Mouse (Mus musculus): ENCODE data around the gene Tssk1. TPM values are rescaled to one million over a fixed set of nuclear protein-coding genes. Genes with fewer than 3 reads are reported as not detected.

The Tssk1 gene
- polyA plus RNA-seq, 1 experiment from 2014 or later, result 0.13 TPM

DNA sequence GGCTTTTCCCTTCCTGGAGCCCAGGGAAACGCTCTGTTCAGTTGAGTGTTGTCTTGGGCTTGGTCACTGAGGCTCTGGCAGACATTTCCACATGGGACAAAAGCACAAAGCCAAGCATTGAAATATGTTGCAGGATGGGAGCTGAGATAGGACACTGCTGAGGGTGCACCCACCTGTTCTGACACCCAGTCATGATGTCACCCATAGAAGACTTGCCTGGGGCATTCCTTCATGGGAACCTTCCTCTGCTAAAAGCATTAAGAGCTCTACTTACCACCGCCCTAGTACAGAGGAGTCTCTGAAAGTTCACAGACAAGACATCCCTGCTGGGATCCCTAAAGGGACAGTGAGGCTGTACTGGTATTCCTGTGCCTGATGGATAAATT, 3.7 kb upstream of the Tssk1 start:
- Histone ChIP-seq H3K9ac (peak overlapping the region; percentile 98), H3K27ac (no peak overlapping the region), H3K4me1 (replicated peaks; ENCODE audit: control insufficient read depth, insufficient read depth, low read length) (peaks cover 31% of the 10 kb centered on the region), H3K9me3 (ENCODE audit: control insufficient read depth, low read length) (no peaks in the 10 kb centered on the region), H3K4me3 (replicated peaks; ENCODE audit: low read length) (peak overlapping the region; percentile 88), H3K4me2 (replicated peaks) (peak overlapping the region; percentile 92), H3K27me3 (ENCODE audit: control insufficient read depth, insufficient read depth, low read length) (no peaks in the 10 kb centered on the region), H3K36me3 (replicated peaks; ENCODE audit: control insufficient read depth, insufficient read depth) (no peaks in the 10 kb centered on the region)
- no peak for DNase-seq (ENCODE audit: low spot score)
- 45% methylated on average over 2 of the region's 2 CpGs for WGBS
- no peak for ATAC-seq (ENCODE audit: low FRiP score)

DNA sequence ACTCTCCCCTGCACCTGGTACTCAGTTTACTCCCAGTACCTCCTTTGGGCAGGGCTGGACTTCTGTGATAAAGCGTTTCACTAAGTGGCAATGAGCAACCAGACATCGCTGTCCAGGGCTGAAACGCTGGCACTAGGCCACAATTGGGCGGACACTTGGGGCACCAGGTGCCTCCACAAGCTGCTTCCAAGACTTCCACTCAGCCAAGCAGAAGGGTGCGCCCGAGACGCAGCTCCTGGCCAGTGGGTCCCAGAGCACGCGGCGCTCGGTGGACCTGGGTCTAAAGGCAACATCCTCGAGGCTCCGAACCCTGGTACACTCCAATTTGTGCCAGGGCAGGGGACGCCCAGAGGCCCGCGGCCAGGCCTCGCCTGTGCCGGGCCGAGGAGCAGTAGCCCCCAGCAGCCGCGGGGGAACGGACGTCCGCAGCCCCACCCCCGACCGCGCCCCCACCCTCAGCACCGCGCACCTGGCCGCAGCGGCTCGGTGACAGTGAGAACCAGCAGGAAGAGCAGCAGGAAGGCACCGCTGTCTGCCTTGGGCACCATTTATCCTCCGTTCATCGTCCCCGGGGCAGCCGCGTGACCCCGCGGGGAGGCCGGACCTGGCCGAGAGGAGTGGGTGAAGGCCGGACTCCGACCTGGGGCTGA, 3.0 kb upstream of the Tssk1 start:
- H3K4me1 ChIP-seq (replicated peaks; ENCODE audit: control insufficient read depth, insufficient read depth, low read length), result peaks cover 25% of the 10 kb centered on the region
- DNase-seq (ENCODE audit: low spot score) (peak; percentile 55), ATAC-seq (ENCODE audit: low FRiP score) (peak; percentile 69)
- no peaks in the 10 kb centered on the region for H3K9me3 ChIP-seq (ENCODE audit: control insufficient read depth, low read length)
- peak overlapping the region; percentile 88 for H3K4me3 ChIP-seq (replicated peaks; ENCODE audit: low read length)
- H3K27me3 ChIP-seq (ENCODE audit: control insufficient read depth, insufficient read depth, low read length), result no peaks in the 10 kb centered on the region
- H3K4me2 ChIP-seq (replicated peaks), result peak overlapping the region; percentile 92
- 0% methylated on average over 44 of the region's 44 CpGs for WGBS
- H3K27ac ChIP-seq, result peak overlapping the region; percentile 96
- peak overlapping the region; percentile 98 for H3K9ac ChIP-seq
- no peaks in the 10 kb centered on the region for H3K36me3 ChIP-seq (replicated peaks; ENCODE audit: control insufficient read depth, insufficient read depth)

DNA sequence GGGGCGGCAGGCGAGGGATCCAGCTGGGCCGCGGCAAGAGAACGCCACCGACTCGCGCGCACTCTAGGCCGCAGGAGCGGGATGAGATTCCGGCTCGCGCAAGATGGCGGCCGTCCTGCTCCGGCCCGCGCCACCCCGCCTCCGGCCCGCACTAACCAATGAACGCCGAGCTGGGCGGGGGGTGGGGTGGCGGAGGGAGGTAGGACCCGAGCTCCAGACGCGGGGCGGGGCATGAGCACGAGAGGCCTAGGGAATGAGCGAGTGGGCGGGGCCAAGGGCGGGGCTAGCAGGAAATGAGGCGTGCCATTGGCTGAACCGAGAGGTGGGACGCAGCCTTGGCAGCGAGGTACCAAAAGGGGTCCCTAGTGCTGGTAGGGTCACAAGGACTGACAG, 2.5 kb upstream of the Tssk1 start, which contains the start of gene Gm20518:
TSS of gene Gm20518 (minus strand) at position 105 of the 393 bp plus-strand sequence.
- peak; percentile 99 for DNase-seq (ENCODE audit: low spot score)
- Histone ChIP-seq H3K27ac (peak within 1 kb of the TSS; percentile 96), H3K4me3 (replicated peaks; ENCODE audit: low read length) (peak within 1 kb of the TSS; percentile 88), H3K4me2 (replicated peaks) (peak within 1 kb of the TSS; percentile 92), H3K9me3 (ENCODE audit: control insufficient read depth, low read length) (no peaks in the 10 kb centered on the region), H3K36me3 (replicated peaks; ENCODE audit: control insufficient read depth, insufficient read depth) (no peaks in the 10 kb centered on the region), H3K4me1 (replicated peaks; ENCODE audit: control insufficient read depth, insufficient read depth, low read length) (peaks cover 22% of the 10 kb centered on the region), H3K9ac (peak within 1 kb of the TSS; percentile 98), H3K27me3 (ENCODE audit: control insufficient read depth, insufficient read depth, low read length) (no peaks in the 10 kb centered on the region)
- 1% methylated on average over 35 of the region's 38 CpGs for WGBS
- peak; percentile 97 for ATAC-seq (ENCODE audit: low FRiP score)

DNA sequence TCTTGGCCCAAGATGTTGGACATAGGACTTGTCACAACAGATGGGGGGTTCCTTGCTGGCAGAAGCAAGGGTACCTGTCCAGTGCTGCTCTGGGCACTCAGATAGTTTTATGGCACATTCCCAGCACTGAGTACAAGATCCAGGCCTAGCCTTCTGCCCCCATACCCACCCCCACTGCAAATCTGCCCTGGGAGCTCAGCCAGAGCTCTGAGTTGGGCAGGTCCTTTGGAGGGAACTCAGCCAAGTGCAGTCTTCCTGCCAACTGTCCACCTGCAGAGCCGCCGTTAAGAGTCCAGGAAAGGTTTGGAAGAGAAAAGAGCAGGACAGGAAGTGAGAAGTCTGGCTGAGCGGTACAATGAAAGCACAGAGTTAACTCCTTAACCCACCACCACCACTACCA, 1.4 kb upstream of the Tssk1 start:
- ATAC-seq (ENCODE audit: low FRiP score) (no peak), DNase-seq (ENCODE audit: low spot score) (no peak)
- Histone ChIP-seq H3K36me3 (replicated peaks; ENCODE audit: control insufficient read depth, insufficient read depth) (no peaks in the 10 kb centered on the region), H3K9me3 (ENCODE audit: control insufficient read depth, low read length) (no peaks in the 10 kb centered on the region), H3K27me3 (ENCODE audit: control insufficient read depth, insufficient read depth, low read length) (no peaks in the 10 kb centered on the region), H3K4me1 (replicated peaks; ENCODE audit: control insufficient read depth, insufficient read depth, low read length) (peaks cover 22% of the 10 kb centered on the region), H3K4me3 (replicated peaks; ENCODE audit: low read length) (no peak overlapping the region), H3K9ac (no peak overlapping the region), H3K4me2 (replicated peaks) (peak overlapping the region; percentile 68; the same call in 1 of the 2 replicates), H3K27ac (no peak overlapping the region)
- WGBS, result 66% methylated on average over 3 of the region's 3 CpGs

GRCm38 (mm10) chr16:17896091-17896490, 2.1 kb downstream of the Tssk1 start:
- ATAC-seq (ENCODE audit: low FRiP score) (no peak), DNase-seq (ENCODE audit: low spot score) (no peak)
- peaks cover 26% of the 10 kb centered on the region for H3K36me3 ChIP-seq (replicated peaks; ENCODE audit: control insufficient read depth, insufficient read depth)
- no peaks in the 10 kb centered on the region for H3K27me3 ChIP-seq (ENCODE audit: control insufficient read depth, insufficient read depth, low read length)
- no peak overlapping the region for H3K4me2 ChIP-seq (replicated peaks)
- H3K9ac ChIP-seq, result no peak overlapping the region
- no peak overlapping the region for H3K27ac ChIP-seq
- H3K4me1 ChIP-seq (replicated peaks; ENCODE audit: control insufficient read depth, insufficient read depth, low read length), result peaks cover 9% of the 10 kb centered on the region; the same call in 1 of the 2 replicates
- H3K4me3 ChIP-seq (replicated peaks; ENCODE audit: low read length), result no peak overlapping the region
- H3K9me3 ChIP-seq (ENCODE audit: control insufficient read depth, low read length), result no peaks in the 10 kb centered on the region

DNA sequence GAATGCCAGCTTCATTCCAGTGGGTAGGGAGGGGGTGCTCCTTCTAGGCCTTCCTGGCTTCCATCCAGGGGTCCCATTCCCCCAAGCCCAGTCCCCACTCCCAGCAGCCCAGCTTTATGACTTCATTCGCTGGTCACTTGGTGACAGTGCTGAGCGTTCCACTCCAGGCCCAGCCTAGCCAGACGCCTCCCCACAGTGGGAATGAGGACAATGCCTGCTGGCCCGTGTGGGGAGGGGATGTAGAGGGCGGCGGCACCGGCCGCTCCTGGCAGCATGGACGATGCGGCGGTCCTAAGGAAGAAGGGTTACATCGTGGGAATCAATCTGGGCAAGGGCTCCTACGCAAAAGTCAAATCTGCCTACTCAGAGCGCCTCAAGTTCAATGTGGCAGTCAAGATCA, 4.4 kb downstream of the Tssk1 start, which contains the start of the genes Dgcr2 and Tssk2:
TSS of gene Dgcr2 (minus strand) at position 101 of the 400 bp plus-strand sequence.
TSS of gene Tssk2 (plus strand) at position 176 of the 400 bp plus-strand sequence.
- Histone ChIP-seq H3K27ac (no peak within 1 kb of the TSS), H3K9ac (no peak within 1 kb of the TSS), H3K4me2 (replicated peaks) (no peak within 1 kb of the TSS), H3K9me3 (ENCODE audit: control insufficient read depth, low read length) (no peaks in the 10 kb centered on the region), H3K27me3 (ENCODE audit: control insufficient read depth, insufficient read depth, low read length) (no peaks in the 10 kb centered on the region), H3K4me3 (replicated peaks; ENCODE audit: low read length) (no peak within 1 kb of the TSS), H3K4me1 (replicated peaks; ENCODE audit: control insufficient read depth, insufficient read depth, low read length) (no peaks in the 10 kb centered on the region), H3K36me3 (replicated peaks; ENCODE audit: control insufficient read depth, insufficient read depth) (peaks cover 50% of the 10 kb centered on the region)
- 86% methylated on average over 14 of the region's 14 CpGs for WGBS
- ATAC-seq (ENCODE audit: low FRiP score) (no peak), DNase-seq (ENCODE audit: low spot score) (no peak)

DNA sequence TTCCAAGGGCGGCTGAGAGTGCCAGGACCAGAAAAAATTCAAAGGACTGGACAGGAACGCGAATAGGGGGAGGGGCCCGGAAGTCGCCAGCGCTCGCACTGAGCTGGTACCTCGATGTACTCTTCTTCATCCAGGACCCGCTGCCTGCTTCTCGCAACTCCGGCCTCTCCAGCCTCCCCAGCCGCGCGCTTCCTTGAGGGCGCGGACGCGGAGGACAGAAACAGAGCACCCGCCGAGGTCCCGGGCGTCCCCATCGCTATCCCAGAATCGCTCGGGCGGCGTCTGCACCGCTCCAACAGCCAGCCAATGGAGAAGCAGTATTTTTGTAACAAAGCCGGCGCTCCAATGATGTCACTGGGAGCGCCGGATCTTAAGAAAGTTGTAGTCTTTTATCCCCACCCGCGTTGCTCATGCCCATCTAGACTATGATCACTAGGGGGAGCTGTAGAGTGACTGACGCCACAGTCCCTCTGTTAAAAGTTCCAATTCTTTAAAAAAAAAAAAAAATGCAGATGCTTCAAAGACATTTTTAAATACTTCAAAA, 17.1 kb downstream of the Tssk1 start, which contains the start of gene Ess2:
TSS of gene Ess2 (minus strand) at position 297 of the 544 bp plus-strand sequence.
- peak; percentile 94 for ATAC-seq (ENCODE audit: low FRiP score)
- no peaks in the 10 kb centered on the region for H3K9me3 ChIP-seq (ENCODE audit: control insufficient read depth, low read length)
- H3K9ac ChIP-seq, result peak within 1 kb of the TSS; percentile 80
- H3K36me3 ChIP-seq (replicated peaks; ENCODE audit: control insufficient read depth, insufficient read depth), result peaks cover 33% of the 10 kb centered on the region
- peaks cover 46% of the 10 kb centered on the region for H3K27me3 ChIP-seq (ENCODE audit: control insufficient read depth, insufficient read depth, low read length)
- H3K4me3 ChIP-seq (replicated peaks; ENCODE audit: low read length), result peak within 1 kb of the TSS; percentile 73
- DNase-seq (ENCODE audit: low spot score), result peak; percentile 97
- WGBS, result under 1% methylated on average over 35 of the region's 35 CpGs
- H3K4me2 ChIP-seq (replicated peaks), result peak within 1 kb of the TSS; percentile 94
- H3K27ac ChIP-seq, result peak within 1 kb of the TSS; percentile 79
- H3K4me1 ChIP-seq (replicated peaks; ENCODE audit: control insufficient read depth, insufficient read depth, low read length), result peaks cover 10% of the 10 kb centered on the region

DNA sequence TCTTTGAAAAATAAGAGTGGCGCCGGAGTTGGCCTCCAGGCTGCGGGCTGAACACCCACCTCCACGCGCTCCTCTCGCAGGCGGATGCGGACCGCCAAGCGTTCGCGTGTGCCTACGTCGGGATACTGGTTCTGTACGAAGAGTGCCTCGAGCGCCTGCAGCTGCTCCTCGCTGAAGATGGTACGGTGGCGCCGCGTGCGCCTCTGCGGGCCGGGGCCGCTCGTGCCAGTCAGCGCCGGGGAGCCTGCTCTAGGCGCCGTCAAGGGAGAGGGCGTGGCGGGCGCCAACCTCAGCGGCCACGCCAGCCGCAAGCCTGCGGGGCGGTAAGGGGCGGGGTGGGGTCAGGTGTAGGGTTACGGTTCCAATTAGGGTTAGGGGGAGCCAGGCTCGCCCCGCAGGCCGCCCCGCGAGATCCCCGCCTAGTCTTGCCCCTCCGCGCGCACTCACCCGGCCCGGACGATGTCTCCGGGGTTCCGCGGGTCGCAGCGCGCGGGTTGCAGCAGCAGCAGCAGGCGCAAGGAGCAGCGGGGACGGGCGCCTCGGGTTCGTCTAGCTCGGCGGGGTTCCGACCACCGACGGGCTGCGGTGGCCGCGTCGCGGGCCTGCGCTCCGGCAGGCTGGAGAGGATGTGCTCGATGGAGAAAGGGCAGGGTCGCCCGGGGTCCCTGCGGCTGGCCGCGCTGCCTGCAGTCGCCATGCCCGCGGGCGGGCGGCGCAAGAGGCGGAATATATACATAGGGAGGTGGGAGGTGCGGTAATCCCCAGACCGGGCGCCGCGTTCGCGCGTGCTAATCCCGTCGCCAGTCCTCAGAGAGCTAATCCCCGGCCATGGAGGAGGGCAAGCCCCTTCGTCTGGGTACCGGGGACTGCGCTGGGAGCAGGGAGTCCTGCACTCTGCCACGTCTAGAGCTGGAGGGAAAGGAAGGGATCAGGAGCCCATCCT, 20.6 kb downstream of the Tssk1 start, which contains the start of gene Gsc2:
TSS of gene Gsc2 (minus strand) at position 753 of the 943 bp plus-strand sequence.
- H3K9ac ChIP-seq, result 0 out of 2 replicates have a peak within 1 kb of the TSS, but pooled peaks have one; percentile 18
- peak within 1 kb of the TSS; percentile 50 for H3K4me2 ChIP-seq (replicated peaks)
- ATAC-seq (ENCODE audit: low FRiP score) (no peak), DNase-seq (ENCODE audit: low spot score) (no peak)
- H3K4me3 ChIP-seq (replicated peaks; ENCODE audit: low read length), result peak within 1 kb of the TSS; percentile 29
- no peaks in the 10 kb centered on the region for H3K36me3 ChIP-seq (replicated peaks; ENCODE audit: control insufficient read depth, insufficient read depth)
- under 1% methylated on average over 105 of the region's 106 CpGs for WGBS
- H3K9me3 ChIP-seq (ENCODE audit: control insufficient read depth, low read length), result no peaks in the 10 kb centered on the region
- H3K27ac ChIP-seq, result no peak within 1 kb of the TSS
- peaks cover 71% of the 10 kb centered on the region for H3K27me3 ChIP-seq (ENCODE audit: control insufficient read depth, insufficient read depth, low read length)
- H3K4me1 ChIP-seq (replicated peaks; ENCODE audit: control insufficient read depth, insufficient read depth, low read length), result peaks cover 10% of the 10 kb centered on the region
